Mouse (Mus musculus): ENCODE data around the gene Oxnad1.

DNA sequence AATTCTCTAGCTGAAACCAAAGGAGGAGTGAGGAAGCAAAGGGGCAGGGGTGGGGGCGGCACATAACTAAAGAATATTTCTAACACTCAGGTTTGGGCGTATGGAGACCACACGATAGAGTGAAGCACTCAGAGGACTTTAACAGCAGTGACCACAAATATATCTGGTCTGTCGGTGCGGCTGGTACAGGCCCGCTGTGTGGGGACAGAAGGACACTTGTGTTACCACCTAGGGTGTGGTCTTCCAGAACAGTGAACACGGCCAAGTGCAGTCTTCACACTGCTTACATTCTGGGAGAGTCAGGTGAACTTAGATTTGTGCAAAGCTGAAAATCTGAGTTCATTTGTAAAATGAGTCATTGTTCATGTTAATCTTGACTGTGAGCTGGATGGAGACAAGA lies 12.5 kb downstream of the Oxnad1 start:
- TF ChIP-seq CTCF (IDR thresholded peaks at IDR 0.05; ENCODE audit: borderline replicate concordance, insufficient read depth, low read length) (no peak), POLR2A (IDR thresholded peaks at IDR 0.05; ENCODE audit: low read depth, low read length) (no peak)
